Mouse (Mus musculus) skeletal muscle tissue, adult 2 months (tissue): Measurements from ENCODE around the gene Mrpl21.

Experiments used
- DNase-seq: peaks from one replicate; pipeline ENCODE4 v3.0.0-alpha.2; 2012; ENCODE audit warnings: low read depth, low spot score

Gene Mrpl21

GRCm38 (mm10) chr19:3339187-3339586, 56.5 kb downstream of the Mrpl21 start:
- DNase-seq: no peak

- DNase-seq: no peak
Measured at GRCm38 (mm10) chr19:3341021-3341420, 58.3 kb downstream of the Mrpl21 start.
